Mouse (Mus musculus): ENCODE results near the gene 4930544D05Rik.

Gene 4930544D05Rik

DNA sequence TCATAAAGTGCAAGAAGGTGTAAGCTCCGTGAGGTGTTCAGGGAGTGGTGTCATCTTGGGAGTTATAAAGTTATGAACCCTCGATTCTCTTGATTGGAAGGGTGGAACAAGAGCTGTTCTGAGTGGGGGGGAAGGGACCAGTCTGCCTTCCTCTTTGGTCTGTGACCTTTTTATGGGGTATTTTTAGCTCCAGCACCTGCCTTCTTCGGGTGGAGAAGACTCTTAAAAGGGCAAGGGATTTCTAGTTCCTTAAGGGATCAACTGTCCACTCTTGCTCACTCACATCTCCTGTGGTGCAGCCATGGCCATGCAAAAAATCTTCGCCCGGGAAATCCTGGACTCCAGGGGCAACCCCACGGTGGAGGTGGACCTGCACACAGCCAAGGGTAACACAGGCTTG is 41.9 kb downstream of the 4930544D05Rik start:
- no peak for DNase-seq

DNA sequence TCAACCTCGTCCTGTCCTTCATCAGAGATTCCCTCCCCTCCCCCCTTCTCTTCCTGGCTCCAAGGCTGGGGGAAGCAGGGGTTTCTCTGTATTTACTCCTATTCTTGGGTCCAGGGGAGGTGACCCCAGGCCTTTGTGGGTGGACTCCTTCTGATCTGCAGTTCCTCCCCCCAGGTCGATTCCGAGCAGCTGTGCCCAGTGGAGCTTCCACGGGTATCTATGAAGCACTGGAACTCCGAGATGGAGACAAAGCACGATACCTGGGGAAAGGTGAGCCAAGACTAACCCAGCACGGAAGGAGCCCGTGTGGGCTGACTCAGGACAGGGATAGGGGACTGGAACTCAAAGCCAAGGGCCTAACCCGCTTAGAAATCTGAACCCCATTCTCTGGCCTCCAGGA is 42.3 kb downstream of the 4930544D05Rik start:
- no peak for DNase-seq

DNA sequence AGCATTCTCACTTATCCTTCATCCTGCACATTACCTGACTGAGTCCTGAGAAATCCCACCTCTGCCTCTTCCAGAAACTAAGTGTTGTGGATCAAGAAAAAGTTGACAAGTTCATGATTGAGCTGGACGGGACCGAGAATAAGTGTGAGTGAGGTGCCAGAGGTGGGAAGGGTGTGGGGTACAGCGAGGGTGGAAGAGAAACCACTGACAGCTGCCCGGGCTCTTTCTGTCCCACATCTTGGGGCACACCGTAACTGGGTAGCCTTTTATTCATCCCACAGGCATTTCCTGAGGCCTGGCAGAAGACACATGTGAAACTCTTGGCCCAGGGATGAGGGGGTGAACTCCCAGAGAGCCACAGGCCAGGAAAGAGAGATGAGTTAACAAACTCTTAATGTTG is 42.9 kb downstream of the 4930544D05Rik start:
- no peak for DNase-seq

DNA sequence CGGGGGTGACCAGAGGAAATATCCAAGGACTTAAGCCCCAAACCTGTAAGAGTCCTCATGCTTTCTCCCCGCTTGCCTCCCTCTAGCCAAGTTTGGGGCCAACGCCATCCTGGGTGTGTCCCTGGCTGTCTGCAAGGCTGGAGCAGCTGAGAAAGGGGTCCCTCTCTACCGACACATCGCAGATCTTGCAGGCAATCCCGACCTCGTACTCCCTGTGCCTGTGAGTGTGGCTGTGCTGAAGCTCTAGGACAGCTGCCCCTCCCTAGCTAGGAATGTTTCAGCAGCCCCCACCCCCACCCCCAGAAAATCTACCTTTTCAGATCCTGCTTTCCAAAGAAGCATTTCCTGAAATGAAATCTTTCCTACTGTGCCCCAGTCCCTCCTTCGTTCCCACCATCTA is 43.3 kb downstream of the 4930544D05Rik start:
- DNase-seq = no peak

DNA sequence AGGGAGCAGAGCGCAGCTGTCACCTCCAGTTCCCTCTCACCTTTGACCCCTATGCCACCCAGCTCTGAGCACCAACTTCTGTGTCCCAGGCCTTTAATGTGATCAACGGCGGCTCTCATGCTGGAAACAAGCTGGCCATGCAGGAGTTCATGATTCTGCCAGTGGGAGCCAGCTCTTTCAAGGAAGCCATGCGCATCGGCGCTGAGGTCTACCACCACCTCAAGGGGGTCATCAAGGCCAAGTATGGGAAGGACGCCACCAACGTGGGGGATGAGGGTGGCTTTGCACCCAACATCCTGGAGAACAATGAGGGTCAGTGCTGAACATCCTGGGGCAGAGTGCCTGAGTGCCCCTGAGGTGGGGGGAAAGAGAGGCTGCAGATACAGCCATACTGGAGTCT is 44.9 kb downstream of the 4930544D05Rik start:
- no peak for DNase-seq

- no peak for DNase-seq
Measured at GRCm38 (mm10) chr11:70663101-70663500, 47.5 kb downstream of the 4930544D05Rik start.

DNA sequence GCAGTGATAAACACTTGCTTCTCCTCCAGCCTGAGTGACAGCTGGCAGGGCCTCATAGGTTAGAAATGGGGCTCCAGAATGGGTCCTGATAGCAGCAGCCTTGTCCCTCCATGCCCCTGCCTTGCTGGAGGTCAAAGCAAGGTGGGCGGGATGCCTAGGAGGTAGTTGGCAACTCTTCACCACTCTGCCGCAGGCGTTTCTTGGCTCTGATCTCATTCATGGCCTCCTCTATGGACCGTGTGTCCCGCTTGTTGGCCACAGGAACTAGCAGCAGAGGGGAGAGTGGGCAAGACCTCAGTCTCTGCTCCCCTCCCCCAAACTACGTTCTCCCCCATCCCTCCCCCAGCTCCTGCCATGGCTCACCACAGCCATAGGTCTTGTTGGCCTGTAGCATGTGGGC is 48.3 kb downstream of the 4930544D05Rik start:
- DNase-seq = no peak

- DNase-seq = no peak
Measured at GRCm38 (mm10) chr11:70664741-70665140, 49.1 kb downstream of the 4930544D05Rik start.
